Mouse (Mus musculus): ENCODE measurements around the gene Pde4a.

GRCm38 (mm10) chr9:21184733-21185132, 19.2 kb downstream of the Pde4a start:
- TF ChIP-seq POLR2A (IDR thresholded peaks at IDR 0.05; ENCODE audit: low read depth, low read length), result no peak
- no peak for TF ChIP-seq CTCF (conservative IDR thresholded peaks at IDR 0.05; ENCODE audit: insufficient read depth, insufficient read length, low read depth, low read length)

All from kidney, adult 2 months (tissue).